Mouse (Mus musculus) intestine, embryonic 14.5 days (tissue): ENCODE measurements around the gene Agfg1. TPM values are rescaled to one million over a fixed set of nuclear protein-coding genes. Genes with fewer than 3 reads are reported as not detected.
"Not testable (repeated sequence)": the region's sequence is repeated elsewhere in the genome, so short reads cannot be mapped to it uniquely, and the experiment has no call there.

Experiments used
- ATAC-seq: fragments of 200-750 bp; cut with Nextera tagmentation; replicated peaks from 2 replicates; pipeline ENCODE4 v1.8.0; 2017; ENCODE audit warnings: low read depth, moderate number of reproducible peaks, moderate TSS enrichment, moderate library complexity; ENCODE audit not compliant: low FRiP score, low TSS enrichment
- DNase-seq: peaks from one replicate; pipeline ENCODE4 v3.0.0-alpha.2; 2018; ENCODE audit warnings: low spot score
- H3K27ac ChIP-seq: fragments of 300-500 bp; sonication (generic); 2 replicates; pipeline ENCODE4 v1.5.1; 2014; ENCODE audit warnings: low read depth, mild to moderate bottlenecking, control low read depth
- H3K27me3 ChIP-seq: fragments of 300-500 bp; sonication (generic); replicated peaks from 2 replicates; pipeline ENCODE4 v1.6.1; 2014; ENCODE audit warnings: low read length, control low read depth; ENCODE audit not compliant: control insufficient read depth, insufficient read depth
- H3K36me3 ChIP-seq: fragments of 300-500 bp; sonication (generic); 2 replicates; pipeline ENCODE4 v1.6.1; 2014; ENCODE audit warnings: low read length, control low read depth; ENCODE audit not compliant: control insufficient read depth, insufficient read depth
- H3K4me1 ChIP-seq: fragments of 300-500 bp; sonication (generic); replicated peaks from 2 replicates; pipeline ENCODE4 v1.6.1; 2014; ENCODE audit warnings: low read length, control low read depth, mixed read lengths; ENCODE audit not compliant: control insufficient read depth, insufficient read depth
- H3K4me2 ChIP-seq: fragments of 300-500 bp; sonication (generic); 2 replicates; pipeline ENCODE4 v1.6.1; 2014; ENCODE audit warnings: low read length
- H3K4me3 ChIP-seq: fragments of 300-500 bp; sonication (generic); 2 replicates; pipeline ENCODE4 v1.5.1; 2014; ENCODE audit warnings: low read depth, low read length, control low read depth, mixed read lengths
- H3K9ac ChIP-seq: fragments of 300-500 bp; sonication (generic); 2 replicates; pipeline ENCODE4 v1.6.1; 2014; ENCODE audit warnings: mild to moderate bottlenecking, low read length
- H3K9me3 ChIP-seq: fragments of 300-500 bp; sonication (generic); 2 replicates; pipeline ENCODE4 v1.6.1; 2016; ENCODE audit warnings: low read length, control low read depth; ENCODE audit not compliant: control insufficient read depth
- WGBS: fragments of 180-500 bp; shearing (Covaris S2); extraction: QIAGEN DNeasy Blood & Tissue Kit; methylation state at CpG from one replicate; pipeline ENCODE4 v1.1.7; 2014; 5-methylcytosine and 5-hydroxymethylcytosine counted together
- microRNA-seq: library from miRNA; unstranded; fragments of <30 nt; microRNA quantifications from one replicate; pipeline ENCODE4, GENCODE M21; 2016
- polyA plus RNA-seq: library from polyadenylated mRNA; unstranded; fragments of >200 nt; fragmentation: Nextera tagmentation; extraction: Ambion mirVana; gene quantifications from 2 replicates; pipeline ENCODE4 v1.2.1, GENCODE M21; 2014

Gene Agfg1
- polyA plus RNA-seq, 1 experiment from 2014 or later, result 46.9 TPM

GRCm38 (mm10) chr1:82943295-82943694 lies 104.0 kb downstream of the Agfg1 start, which contains the start of gene A030003K21Rik:
TSS of gene A030003K21Rik (minus strand) at chr1:82943388.
- not testable (repeated sequence) for H3K4me1 ChIP-seq, DNase-seq, H3K4me2 ChIP-seq, H3K27ac ChIP-seq, H3K9me3 ChIP-seq, ATAC-seq, H3K27me3 ChIP-seq, H3K36me3 ChIP-seq, H3K4me3 ChIP-seq, H3K9ac ChIP-seq
- WGBS, result no CpG with 5 or more reads among the region's 6 CpGs

- H3K27me3 ChIP-seq, H3K9ac ChIP-seq, H3K36me3 ChIP-seq, H3K4me1 ChIP-seq, H3K27ac ChIP-seq, ATAC-seq, DNase-seq, H3K9me3 ChIP-seq, H3K4me3 ChIP-seq, H3K4me2 ChIP-seq: not testable (repeated sequence)
- 88% methylated on average over 1 of the region's 2 CpGs for WGBS
Observed at GRCm38 (mm10) chr1:82946029-82946428, 106.7 kb downstream of the Agfg1 start.

GRCm38 (mm10) chr1:82948601-82949000 lies 109.3 kb downstream of the Agfg1 start:
- Histone ChIP-seq H3K4me3 (no peak overlapping the region), H3K4me2 (no peak overlapping the region), H3K9me3 (no peaks in the 10 kb centered on the region), H3K9ac (no peak overlapping the region), H3K27me3 (no peaks in the 10 kb centered on the region), H3K36me3 (no peaks in the 10 kb centered on the region), H3K4me1 (no peaks in the 10 kb centered on the region), H3K27ac (no peak overlapping the region)
- WGBS, result 86% methylated on average over 2 of the region's 2 CpGs
- DNase-seq (no peak), ATAC-seq (no peak)

Small RNAs within 50 kb of the gene (microRNA-seq; reads per million reads assigned to microRNA genes)
- not detected for gene Gm22396

Other genes with a start within 250 kb of the Agfg1 start
- 199 and 220 TPM in 2 replicates for gene Mff, start 114.6 kb upstream of the Agfg1 start, polyA plus RNA-seq
- gene Tm4sf20, start 71.0 kb upstream of the Agfg1 start, polyA plus RNA-seq, result 86.0 and 95.7 TPM in 2 replicates
- gene Gm47791, start 68.2 kb upstream of the Agfg1 start, polyA plus RNA-seq, result not detected in 2 replicates
- 0.23 TPM in 1 of 2 replicates, not detected in the other for gene A030005L19Rik, start 73.8 kb downstream of the Agfg1 start, polyA plus RNA-seq
- gene A030014E15Rik, start 85.4 kb downstream of the Agfg1 start, polyA plus RNA-seq, result not detected in 2 replicates
- not detected in 2 replicates for gene Gm6217, start 91.9 kb downstream of the Agfg1 start, polyA plus RNA-seq
- gene A030003K21Rik, start 103.9 kb downstream of the Agfg1 start, polyA plus RNA-seq, result not detected in 2 replicates
- not detected in 2 replicates for gene Gm7544, start 116.5 kb downstream of the Agfg1 start, polyA plus RNA-seq
- gene Gm47955, start 120.8 kb downstream of the Agfg1 start, polyA plus RNA-seq, result not detected in 2 replicates
- gene Gm47959, start 161.1 kb downstream of the Agfg1 start, polyA plus RNA-seq, result not detected in 2 replicates
- gene Slc19a3, start 199.0 kb downstream of the Agfg1 start, polyA plus RNA-seq, result 0.34 and 0.49 TPM in 2 replicates
- gene Krtap28-10, start 203.0 kb downstream of the Agfg1 start, polyA plus RNA-seq, result not detected in 2 replicates
- gene Gm47969, start 205.4 kb downstream of the Agfg1 start, polyA plus RNA-seq, result not detected in 2 replicates
- gene A030005K14Rik, start 219.9 kb downstream of the Agfg1 start, polyA plus RNA-seq, result not detected in 2 replicates
- gene Krtap28-13, start 221.4 kb downstream of the Agfg1 start, polyA plus RNA-seq, result not detected in 2 replicates